Mouse (Mus musculus) intestine, embryonic 14.5 days (tissue): Measurements from ENCODE around the gene Gm42372. TPM values are rescaled to one million over a fixed set of nuclear protein-coding genes. Genes with fewer than 3 reads are reported as not detected.
A peak's percentile ranks its signal among the peaks of the same experiment; 100 is the strongest.

Source experiments
- ATAC-seq: fragments of 200-750 bp; cut with Nextera tagmentation; replicated peaks from 2 replicates; pipeline ENCODE4 v1.8.0; 2017; ENCODE audit warnings: low read depth, moderate number of reproducible peaks, moderate TSS enrichment, moderate library complexity; ENCODE audit not compliant: low FRiP score, low TSS enrichment
- DNase-seq: peaks from one replicate; pipeline ENCODE4 v3.0.0-alpha.2; 2018; ENCODE audit warnings: low spot score
- H3K27ac ChIP-seq: fragments of 300-500 bp; sonication (generic); 2 replicates; pipeline ENCODE4 v1.5.1; 2014; ENCODE audit warnings: low read depth, mild to moderate bottlenecking, control low read depth
- H3K27me3 ChIP-seq: fragments of 300-500 bp; sonication (generic); replicated peaks from 2 replicates; pipeline ENCODE4 v1.6.1; 2014; ENCODE audit warnings: low read length, control low read depth; ENCODE audit not compliant: control insufficient read depth, insufficient read depth
- H3K36me3 ChIP-seq: fragments of 300-500 bp; sonication (generic); 2 replicates; pipeline ENCODE4 v1.6.1; 2014; ENCODE audit warnings: low read length, control low read depth; ENCODE audit not compliant: control insufficient read depth, insufficient read depth
- H3K4me1 ChIP-seq: fragments of 300-500 bp; sonication (generic); replicated peaks from 2 replicates; pipeline ENCODE4 v1.6.1; 2014; ENCODE audit warnings: low read length, control low read depth, mixed read lengths; ENCODE audit not compliant: control insufficient read depth, insufficient read depth
- H3K4me2 ChIP-seq: fragments of 300-500 bp; sonication (generic); 2 replicates; pipeline ENCODE4 v1.6.1; 2014; ENCODE audit warnings: low read length
- H3K4me3 ChIP-seq: fragments of 300-500 bp; sonication (generic); 2 replicates; pipeline ENCODE4 v1.5.1; 2014; ENCODE audit warnings: low read depth, low read length, control low read depth, mixed read lengths
- H3K9ac ChIP-seq: fragments of 300-500 bp; sonication (generic); 2 replicates; pipeline ENCODE4 v1.6.1; 2014; ENCODE audit warnings: mild to moderate bottlenecking, low read length
- H3K9me3 ChIP-seq: fragments of 300-500 bp; sonication (generic); 2 replicates; pipeline ENCODE4 v1.6.1; 2016; ENCODE audit warnings: low read length, control low read depth; ENCODE audit not compliant: control insufficient read depth
- WGBS: fragments of 180-500 bp; shearing (Covaris S2); extraction: QIAGEN DNeasy Blood & Tissue Kit; methylation state at CpG from one replicate; pipeline ENCODE4 v1.1.7; 2014; 5-methylcytosine and 5-hydroxymethylcytosine counted together
- polyA plus RNA-seq: library from polyadenylated mRNA; unstranded; fragments of >200 nt; fragmentation: Nextera tagmentation; extraction: Ambion mirVana; gene quantifications from 2 replicates; pipeline ENCODE4 v1.2.1, GENCODE M21; 2014

The Gm42372 gene
- polyA plus RNA-seq, 1 experiment from 2014 or later: 0.51 TPM

- Histone ChIP-seq H3K27me3 (no peaks in the 10 kb centered on the region), H3K9me3 (no peaks in the 10 kb centered on the region), H3K9ac (no peak overlapping the region), H3K4me2 (no peak overlapping the region), H3K4me3 (no peak overlapping the region), H3K36me3 (peaks cover 86% of the 10 kb centered on the region), H3K27ac (no peak overlapping the region), H3K4me1 (no peaks in the 10 kb centered on the region)
- DNase-seq (no peak), ATAC-seq (no peak)
- 86% methylated on average over 4 of the region's 4 CpGs for WGBS
These were observed 24.4 kb downstream of the Gm42372 start for GRCm38 (mm10) chr7:17007300-17007699.

DNA sequence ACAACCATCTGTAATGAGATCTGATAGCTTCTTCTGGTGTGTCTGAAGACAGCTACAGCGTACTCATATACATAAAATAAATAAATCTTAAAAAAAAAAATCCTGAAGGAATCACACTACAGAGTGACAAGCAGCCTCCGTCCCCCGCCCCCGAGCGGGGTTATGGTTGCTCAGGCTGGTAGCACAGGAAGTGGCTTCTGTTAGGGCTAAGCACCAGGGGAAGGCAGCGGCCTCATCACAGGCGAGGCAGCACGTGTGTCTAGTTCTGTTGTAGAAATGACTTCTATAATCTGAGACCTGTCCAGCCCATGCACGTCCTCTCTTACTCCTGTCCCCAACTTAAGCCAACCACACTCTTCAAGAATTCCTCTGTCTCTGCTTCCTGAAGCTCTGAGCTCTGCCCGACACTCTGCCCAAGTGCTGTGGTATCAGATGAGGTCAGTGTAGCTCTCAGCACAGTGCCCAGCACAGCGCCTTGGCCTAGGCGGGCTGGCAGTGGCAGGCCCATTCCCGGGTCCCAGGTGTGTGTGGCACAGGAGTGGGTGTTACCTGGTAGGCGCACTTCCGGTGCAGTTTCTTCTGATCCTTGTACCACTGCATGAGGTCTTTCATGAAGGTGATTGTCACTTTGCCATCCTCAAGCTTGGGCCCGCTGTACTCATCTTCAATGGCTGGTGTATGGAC lies 26.6 kb downstream of the Gm42372 start:
- Histone ChIP-seq H3K9me3 (no peaks in the 10 kb centered on the region), H3K4me3 (no peak overlapping the region), H3K27ac (no peak overlapping the region), H3K9ac (no peak overlapping the region), H3K4me1 (no peaks in the 10 kb centered on the region), H3K36me3 (peaks cover 100% of the 10 kb centered on the region), H3K4me2 (no peak overlapping the region), H3K27me3 (no peaks in the 10 kb centered on the region)
- ATAC-seq (no peak), DNase-seq (no peak)
- WGBS: 91% methylated on average over 16 of the region's 16 CpGs

GRCm38 (mm10) chr7:17010010-17010347 lies 27.1 kb downstream of the Gm42372 start:
- WGBS: 89% methylated on average over 5 of the region's 5 CpGs
- Histone ChIP-seq H3K4me3 (no peak overlapping the region), H3K4me2 (no peak overlapping the region), H3K9ac (no peak overlapping the region), H3K27ac (no peak overlapping the region), H3K27me3 (no peaks in the 10 kb centered on the region), H3K9me3 (no peaks in the 10 kb centered on the region), H3K36me3 (peaks cover 100% of the 10 kb centered on the region), H3K4me1 (no peaks in the 10 kb centered on the region)
- DNase-seq: no peak
- no peak for ATAC-seq

- ATAC-seq (no peak), DNase-seq (no peak)
- H3K27me3 ChIP-seq: no peaks in the 10 kb centered on the region
- no peak overlapping the region for H3K4me2 ChIP-seq
- 90% methylated on average over 7 of the region's 7 CpGs for WGBS
- H3K27ac ChIP-seq: no peak overlapping the region
- peaks cover 98% of the 10 kb centered on the region for H3K36me3 ChIP-seq
- no peak overlapping the region for H3K9ac ChIP-seq
- no peak overlapping the region for H3K4me3 ChIP-seq
- H3K4me1 ChIP-seq: no peaks in the 10 kb centered on the region
- no peaks in the 10 kb centered on the region for H3K9me3 ChIP-seq
These were observed 29.2 kb downstream of the Gm42372 start for GRCm38 (mm10) chr7:17011909-17012590.

DNA sequence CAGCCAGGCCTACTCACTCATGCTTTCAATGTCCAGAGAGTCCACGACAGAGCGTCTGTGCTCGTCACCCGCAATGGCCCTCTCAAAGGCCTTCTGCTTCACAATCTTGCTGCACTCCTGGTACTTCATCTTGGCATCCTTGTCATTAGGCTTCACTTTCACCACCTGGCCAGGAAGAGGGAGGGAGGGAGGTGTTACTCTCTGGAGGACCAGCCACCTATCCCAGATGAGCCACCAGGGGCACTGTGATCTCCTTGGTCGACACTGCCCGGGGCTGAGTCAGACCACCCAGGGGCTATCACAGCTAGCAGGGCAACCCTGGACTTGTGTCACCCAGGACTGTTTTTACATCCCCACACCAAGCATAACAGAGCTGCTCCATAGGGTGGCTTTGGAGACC lies 32.5 kb downstream of the Gm42372 start:
- Histone ChIP-seq H3K4me3 (no peak overlapping the region), H3K27ac (no peak overlapping the region), H3K36me3 (peaks cover 78% of the 10 kb centered on the region), H3K9ac (no peak overlapping the region), H3K4me2 (no peak overlapping the region), H3K4me1 (no peaks in the 10 kb centered on the region), H3K9me3 (no peaks in the 10 kb centered on the region), H3K27me3 (no peaks in the 10 kb centered on the region)
- DNase-seq (no peak), ATAC-seq (no peak)
- WGBS: 85% methylated on average over 6 of the region's 6 CpGs

GRCm38 (mm10) chr7:17017036-17017435 lies 34.1 kb downstream of the Gm42372 start:
- Histone ChIP-seq H3K9ac (no peak overlapping the region), H3K27ac (no peak overlapping the region), H3K4me2 (no peak overlapping the region), H3K36me3 (peaks cover 78% of the 10 kb centered on the region), H3K9me3 (no peaks in the 10 kb centered on the region), H3K27me3 (no peaks in the 10 kb centered on the region), H3K4me3 (no peak overlapping the region), H3K4me1 (no peaks in the 10 kb centered on the region)
- DNase-seq (no peak), ATAC-seq (peak; percentile 84)
- 77% methylated on average over 1 of the region's 1 CpGs for WGBS

DNA sequence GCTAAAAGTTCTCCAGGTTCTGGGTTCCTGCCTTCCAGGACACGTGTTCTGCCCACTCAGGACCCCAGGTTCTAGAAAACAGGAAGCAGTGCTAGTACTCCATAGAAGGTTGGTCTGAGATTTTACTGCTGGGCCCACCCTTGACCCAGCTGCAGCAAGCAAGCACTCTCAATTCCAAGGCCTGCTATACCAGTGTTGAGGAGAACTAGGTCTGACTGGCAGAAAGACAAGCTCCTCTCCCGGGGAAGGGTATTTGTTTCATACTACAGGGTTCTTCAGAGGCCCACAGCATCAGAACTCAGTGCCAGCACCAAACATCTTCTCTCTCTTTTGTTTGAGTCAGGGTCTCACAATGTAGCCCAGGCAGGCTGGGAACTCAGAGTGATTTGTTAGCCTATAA lies 35.0 kb downstream of the Gm42372 start:
- H3K36me3 ChIP-seq: peaks cover 78% of the 10 kb centered on the region
- no peak overlapping the region for H3K4me3 ChIP-seq
- H3K4me2 ChIP-seq: no peak overlapping the region
- H3K27me3 ChIP-seq: no peaks in the 10 kb centered on the region
- DNase-seq (no peak), ATAC-seq (no peak)
- WGBS: 87% methylated on average over 2 of the region's 2 CpGs
- H3K9ac ChIP-seq: no peak overlapping the region
- H3K9me3 ChIP-seq: no peaks in the 10 kb centered on the region
- H3K4me1 ChIP-seq: no peaks in the 10 kb centered on the region
- no peak overlapping the region for H3K27ac ChIP-seq

- 87% methylated on average over 7 of the region's 7 CpGs for WGBS
- Histone ChIP-seq H3K4me1 (no peaks in the 10 kb centered on the region), H3K4me2 (no peak overlapping the region), H3K27ac (no peak overlapping the region), H3K36me3 (peaks cover 77% of the 10 kb centered on the region), H3K27me3 (no peaks in the 10 kb centered on the region), H3K9ac (no peak overlapping the region), H3K4me3 (no peak overlapping the region), H3K9me3 (no peaks in the 10 kb centered on the region)
- DNase-seq: no peak
- ATAC-seq: no peak
These were observed 36.7 kb downstream of the Gm42372 start for GRCm38 (mm10) chr7:17019426-17020166.
